Mouse (Mus musculus): ENCODE data around the gene Tfpi2. TPM values are rescaled to one million over a fixed set of nuclear protein-coding genes. Genes with fewer than 3 reads are reported as not detected.

Tfpi2 gene
- polyA plus RNA-seq, 1 experiment from 2014 or later, result 34.0 TPM

GRCm38 (mm10) chr6:4004808-4005207 is 16.1 kb upstream of the Tfpi2 start:
- no peak overlapping the region; the same call in 1 of the 2 replicates for H3K9ac ChIP-seq (replicated peaks)
- DNase-seq (no peak), ATAC-seq (no peak)
- peaks cover 13% of the 10 kb centered on the region for H3K4me1 ChIP-seq (ENCODE audit: insufficient read depth)
- peak overlapping the region; percentile 60 for H3K4me3 ChIP-seq (ENCODE audit: low read depth, low read length)
- H3K9me3 ChIP-seq (ENCODE audit: low read length), result no peaks in the 10 kb centered on the region
- TF ChIP-seq CTCF (IDR thresholded peaks at IDR 0.05; ENCODE audit: low read depth), result no peak
- TF ChIP-seq EP300 (IDR thresholded peaks at IDR 0.05; ENCODE audit: low read depth), result no peak
- no peaks in the 10 kb centered on the region for H3K27me3 ChIP-seq (ENCODE audit: insufficient read depth, low read length)
- peak overlapping the region; percentile 82 for H3K4me2 ChIP-seq (ENCODE audit: low read depth, low read length)
- H3K36me3 ChIP-seq (replicated peaks; ENCODE audit: insufficient read depth, low read length), result 0 out of 2 replicates have a peak, but pooled peaks cover 2% of the 10 kb centered on the region
- 52% methylated on average over 2 of the region's 2 CpGs for WGBS (ENCODE audit: insufficient replicate concordance)
- H3K27ac ChIP-seq (ENCODE audit: low read depth), result no peak overlapping the region

- Histone ChIP-seq H3K4me2 (ENCODE audit: low read depth, low read length) (peak within 1 kb of the TSS; percentile 82), H3K9ac (replicated peaks) (peak within 1 kb of the TSS; percentile 70), H3K9me3 (ENCODE audit: low read length) (no peaks in the 10 kb centered on the region), H3K4me1 (ENCODE audit: insufficient read depth) (peaks cover 13% of the 10 kb centered on the region), H3K27ac (ENCODE audit: low read depth) (peak within 1 kb of the TSS; percentile 89), H3K27me3 (ENCODE audit: insufficient read depth, low read length) (no peaks in the 10 kb centered on the region), H3K4me3 (ENCODE audit: low read depth, low read length) (peak within 1 kb of the TSS; percentile 60), H3K36me3 (replicated peaks; ENCODE audit: insufficient read depth, low read length) (0 out of 2 replicates have a peak, but pooled peaks cover 2% of the 10 kb centered on the region)
- ATAC-seq, result peak; percentile 76
- WGBS (ENCODE audit: insufficient replicate concordance), result under 1% methylated on average over 19 of the region's 19 CpGs
- DNase-seq, result peak; percentile 66
- no peak for TF ChIP-seq CTCF (IDR thresholded peaks at IDR 0.05; ENCODE audit: low read depth)
- no peak for TF ChIP-seq EP300 (IDR thresholded peaks at IDR 0.05; ENCODE audit: low read depth)
These were observed 15.2 kb upstream of the Tfpi2 start, which contains the start of gene Gng11 for GRCm38 (mm10) chr6:4003890-4004306. Gng11 (plus strand) TSS chr6:4003904.

GRCm38 (mm10) chr6:4003445-4003844 is 14.7 kb upstream of the Tfpi2 start:
- H3K4me2 ChIP-seq (ENCODE audit: low read depth, low read length), result peak overlapping the region; percentile 82
- ATAC-seq, result no peak
- no peak for TF ChIP-seq EP300 (IDR thresholded peaks at IDR 0.05; ENCODE audit: low read depth)
- no peak for TF ChIP-seq CTCF (IDR thresholded peaks at IDR 0.05; ENCODE audit: low read depth)
- 0 out of 2 replicates have a peak, but pooled peaks cover 2% of the 10 kb centered on the region for H3K36me3 ChIP-seq (replicated peaks; ENCODE audit: insufficient read depth, low read length)
- no peaks in the 10 kb centered on the region for H3K9me3 ChIP-seq (ENCODE audit: low read length)
- H3K4me3 ChIP-seq (ENCODE audit: low read depth, low read length), result peak overlapping the region; percentile 60
- H3K27ac ChIP-seq (ENCODE audit: low read depth), result peak overlapping the region; percentile 89
- WGBS (ENCODE audit: insufficient replicate concordance), result 18% methylated on average over 4 of the region's 4 CpGs
- no peak overlapping the region for H3K9ac ChIP-seq (replicated peaks)
- H3K4me1 ChIP-seq (ENCODE audit: insufficient read depth), result peaks cover 13% of the 10 kb centered on the region
- DNase-seq, result no peak
- H3K27me3 ChIP-seq (ENCODE audit: insufficient read depth, low read length), result no peaks in the 10 kb centered on the region

- Histone ChIP-seq H3K36me3 (replicated peaks; ENCODE audit: insufficient read depth, low read length) (no peaks in the 10 kb centered on the region), H3K9me3 (ENCODE audit: low read length) (no peaks in the 10 kb centered on the region), H3K4me3 (ENCODE audit: low read depth, low read length) (no peak overlapping the region), H3K4me2 (ENCODE audit: low read depth, low read length) (no peak overlapping the region), H3K4me1 (ENCODE audit: insufficient read depth) (peaks cover 13% of the 10 kb centered on the region), H3K27ac (ENCODE audit: low read depth) (no peak overlapping the region), H3K27me3 (ENCODE audit: insufficient read depth, low read length) (no peaks in the 10 kb centered on the region), H3K9ac (replicated peaks) (no peak overlapping the region)
- TF ChIP-seq EP300 (IDR thresholded peaks at IDR 0.05; ENCODE audit: low read depth), result no peak
- peak; percentile 89 for ATAC-seq
- DNase-seq, result peak; percentile 36
- WGBS (ENCODE audit: insufficient replicate concordance), result 55% methylated on average over 3 of the region's 3 CpGs
These were observed 12.0 kb upstream of the Tfpi2 start for GRCm38 (mm10) chr6:4000716-4001115.

GRCm38 (mm10) chr6:3999296-3999695 is 10.6 kb upstream of the Tfpi2 start:
- no peak overlapping the region for H3K4me3 ChIP-seq (ENCODE audit: low read depth, low read length)
- no peaks in the 10 kb centered on the region for H3K27me3 ChIP-seq (ENCODE audit: insufficient read depth, low read length)
- no peak overlapping the region for H3K4me2 ChIP-seq (ENCODE audit: low read depth, low read length)
- no peaks in the 10 kb centered on the region for H3K9me3 ChIP-seq (ENCODE audit: low read length)
- ATAC-seq (no peak), DNase-seq (no peak)
- H3K4me1 ChIP-seq (ENCODE audit: insufficient read depth), result peaks cover 10% of the 10 kb centered on the region
- WGBS (ENCODE audit: insufficient replicate concordance), result 72% methylated on average over 6 of the region's 6 CpGs
- no peaks in the 10 kb centered on the region for H3K36me3 ChIP-seq (replicated peaks; ENCODE audit: insufficient read depth, low read length)
- no peak overlapping the region for H3K27ac ChIP-seq (ENCODE audit: low read depth)
- H3K9ac ChIP-seq (replicated peaks), result no peak overlapping the region
- TF ChIP-seq EP300 (IDR thresholded peaks at IDR 0.05; ENCODE audit: low read depth), result no peak
- TF ChIP-seq CTCF (IDR thresholded peaks at IDR 0.05; ENCODE audit: low read depth), result no peak

GRCm38 (mm10) chr6:3998089-3998488 is 9.4 kb upstream of the Tfpi2 start:
- no peaks in the 10 kb centered on the region for H3K36me3 ChIP-seq (replicated peaks; ENCODE audit: insufficient read depth, low read length)
- TF ChIP-seq CTCF (IDR thresholded peaks at IDR 0.05; ENCODE audit: low read depth) (no peak), EP300 (IDR thresholded peaks at IDR 0.05; ENCODE audit: low read depth) (no peak)
- H3K4me3 ChIP-seq (ENCODE audit: low read depth, low read length), result no peak overlapping the region
- H3K4me2 ChIP-seq (ENCODE audit: low read depth, low read length), result no peak overlapping the region
- ATAC-seq, result no peak
- no peaks in the 10 kb centered on the region for H3K27me3 ChIP-seq (ENCODE audit: insufficient read depth, low read length)
- H3K9ac ChIP-seq (replicated peaks), result no peak overlapping the region
- WGBS (ENCODE audit: insufficient replicate concordance), result 59% methylated on average over 4 of the region's 4 CpGs
- H3K9me3 ChIP-seq (ENCODE audit: low read length), result no peaks in the 10 kb centered on the region
- DNase-seq, result no peak
- H3K4me1 ChIP-seq (ENCODE audit: insufficient read depth), result peaks cover 8% of the 10 kb centered on the region
- no peak overlapping the region for H3K27ac ChIP-seq (ENCODE audit: low read depth)

GRCm38 (mm10) chr6:3993492-3993891 is 4.8 kb upstream of the Tfpi2 start, which contains the start of gene Gngt1:
Gngt1 (plus strand) TSS chr6:3993792.
- no peak for TF ChIP-seq EP300 (IDR thresholded peaks at IDR 0.05; ENCODE audit: low read depth)
- TF ChIP-seq CTCF (IDR thresholded peaks at IDR 0.05; ENCODE audit: low read depth), result no peak
- Histone ChIP-seq H3K4me1 (ENCODE audit: insufficient read depth) (no peaks in the 10 kb centered on the region), H3K27ac (ENCODE audit: low read depth) (no peak within 1 kb of the TSS), H3K4me3 (ENCODE audit: low read depth, low read length) (no peak within 1 kb of the TSS), H3K4me2 (ENCODE audit: low read depth, low read length) (no peak within 1 kb of the TSS), H3K9me3 (ENCODE audit: low read length) (no peaks in the 10 kb centered on the region), H3K27me3 (ENCODE audit: insufficient read depth, low read length) (no peaks in the 10 kb centered on the region), H3K9ac (replicated peaks) (no peak within 1 kb of the TSS), H3K36me3 (replicated peaks; ENCODE audit: insufficient read depth, low read length) (no peaks in the 10 kb centered on the region)
- DNase-seq (no peak), ATAC-seq (no peak)
- WGBS (ENCODE audit: insufficient replicate concordance), result 86% methylated on average over 6 of the region's 6 CpGs

Measured in liver, postnatal 0 days (tissue).